ENCODE assay signal across 8 mouse cellular contexts in the genomic region with DNA sequence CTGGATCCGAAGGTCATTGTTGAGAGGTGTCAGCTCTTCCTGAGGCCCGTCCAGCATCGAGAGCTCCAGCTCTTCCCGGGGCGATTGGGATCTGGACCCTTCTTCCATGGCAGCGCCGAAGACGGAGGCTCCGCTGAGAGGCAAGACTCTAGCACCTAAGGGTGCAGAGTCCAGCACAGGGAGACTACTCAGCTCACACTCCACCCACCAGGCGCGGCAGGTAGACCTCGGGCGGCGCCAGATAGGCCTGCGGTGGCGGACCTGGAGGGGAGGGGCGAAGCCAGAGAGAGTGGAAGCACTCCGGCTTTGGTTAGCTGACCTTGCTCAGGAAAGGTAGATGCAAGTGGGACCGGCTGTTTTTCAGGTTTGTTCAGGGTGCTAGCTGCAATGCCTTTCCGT. TPM values are rescaled to one million over a fixed set of nuclear protein-coding genes. Genes with fewer than 3 reads are reported as not detected.
DNase-seq lines count a peak whose midpoint lies in the region; ATAC-seq lines count a peak whose summit lies in the region.

A gene (minus strand): TSS at position 135 of the 399 bp plus-strand sequence.

- peak within 1 kb of the TSS; percentile 37; the same call in 1 of the 2 replicates for H3K9ac ChIP-seq in forebrain, embryonic 13.5 days

- H3K9me3 ChIP-seq in forebrain, embryonic 13.5 days (replicated peaks) = no peaks in the 10 kb centered on the region

- 7% methylated on average over 20 of the region's 20 CpGs for WGBS in forebrain, embryonic 13.5 days

- peak; percentile 5 for DNase-seq in 3134 (ENCODE audit: extremely low read depth, insufficient read length, low spot score)
- peak; percentile 66 for DNase-seq in kidney, postnatal 14 days
- DNase-seq in lung, postnatal 4 days = peak; percentile 36 to 61
- DNase-seq in testis, postnatal 10 days (ENCODE audit: low spot score) = peak; percentile 43
- no peak for DNase-seq in right cerebral cortex, postnatal 4 days
- no peak for DNase-seq in spleen, adult 12 weeks (ENCODE audit: low spot score)

- no peaks in the 10 kb centered on the region for H3K36me3 ChIP-seq in forebrain, embryonic 13.5 days (ENCODE audit: poor library complexity, severe bottlenecking)

- H3K27ac ChIP-seq in forebrain, embryonic 13.5 days = no peak within 1 kb of the TSS

- H3K4me3 ChIP-seq in forebrain, embryonic 13.5 days = peak within 1 kb of the TSS; percentile 27

- H3K27me3 ChIP-seq in forebrain, embryonic 13.5 days = peaks cover 20% of the 10 kb centered on the region

- peaks cover 9% of the 10 kb centered on the region for H3K4me1 ChIP-seq in forebrain, embryonic 13.5 days

- peak within 1 kb of the TSS; percentile 59 for H3K4me2 ChIP-seq in forebrain, embryonic 13.5 days

- ATAC-seq in CD4-positive, CD25-positive, alpha-beta regulatory T cell, adult 4 months = peak; percentile 37
- no peak for ATAC-seq in forebrain, embryonic 13.5 days

RNA-seq across cellular contexts. Expression of the gene that starts here (rescaled TPM):
- polyA plus RNA-seq in CD4-positive, CD25-positive, alpha-beta regulatory T cell, adult 4 months (2017; shearing (Covaris generic)) = under 1 TPM in 1 of 2 experiments, not detected in 1; 0.28 TPM
- not detected in 2 replicates for polyA plus RNA-seq in forebrain, embryonic 13.5 days (2015; fragmentation: Nextera tagmentation; extraction: Ambion mirVana)

Comparison
In these comparisons a context has a peak if more than half of its experiments do, and no peak if none do; other contexts are left out.
1. Peak in ATAC-seq in CD4-positive, CD25-positive, alpha-beta regulatory T cell, adult 4 months; RNA of the gene not detected or under 1 TPM.
2. DNase-seq: peak in 3134 (single experiment), kidney, postnatal 14 days (single experiment), lung, postnatal 4 days (2 of 2) and testis, postnatal 10 days (single experiment); none in right cerebral cortex, postnatal 4 days (single experiment) and spleen, adult 12 weeks (single experiment).